Mouse (Mus musculus) bone marrow macrophage, adult 2 months (primary cell): ENCODE results near the gene Chst11.

Source experiments
- CTCF ChIP-seq: IDR thresholded peaks from 2 replicates; pipeline ENCODE4 v1.5.1; 2012; ENCODE audit warnings: low read depth, mild to moderate bottlenecking, low read length, moderate library complexity
- POLR2A ChIP-seq: IDR thresholded peaks from 2 replicates; pipeline ENCODE4 v1.6.1; 2012; ENCODE audit warnings: mild to moderate bottlenecking, low read depth, low read length, borderline replicate concordance

GRCm38 (mm10) chr10:83185121-83185520 is 199.8 kb downstream of the Chst11 start:
- no peak for TF ChIP-seq POLR2A
- TF ChIP-seq CTCF: no peak
